Mouse (Mus musculus) embryonic facial prominence, embryonic 11.5 days (tissue): Measurements from ENCODE around the gene Dcun1d1. TPM values are rescaled to one million over a fixed set of nuclear protein-coding genes. Genes with fewer than 3 reads are reported as not detected.

Source experiments
- ATAC-seq: fragments of 200-750 bp; cut with Nextera tagmentation; replicated peaks from 2 replicates; pipeline ENCODE4 v1.8.0; 2017; ENCODE audit warnings: low read depth; ENCODE audit not compliant: insufficient number of reproducible peaks, low FRiP score, low TSS enrichment
- DNase-seq: peaks from one replicate; pipeline ENCODE4 v3.0.0-alpha.2; 2015; ENCODE audit warnings: low spot score
- H3K27ac ChIP-seq: fragments of 300-500 bp; sonication (generic); replicated peaks from 2 replicates; pipeline ENCODE4 v1.5.1; 2014; ENCODE audit warnings: mild to moderate bottlenecking, low read depth, low read length, control low read depth
- H3K27me3 ChIP-seq: fragments of 300-500 bp; sonication (generic); 2 replicates; pipeline ENCODE4 v1.6.1; 2014; ENCODE audit warnings: mild to moderate bottlenecking, low read length, moderate library complexity, mixed read lengths; ENCODE audit not compliant: control insufficient read depth, insufficient read depth
- H3K36me3 ChIP-seq: fragments of 300-500 bp; sonication (generic); replicated peaks from 2 replicates; pipeline ENCODE4 v1.6.1; 2014; ENCODE audit warnings: low read depth, mild to moderate bottlenecking, low read length, moderate library complexity, mixed read lengths; ENCODE audit not compliant: control insufficient read depth, insufficient read depth
- H3K4me1 ChIP-seq: fragments of 300-500 bp; sonication (generic); 2 replicates; pipeline ENCODE4 v1.6.1; 2014; ENCODE audit warnings: low read length, mixed read lengths; ENCODE audit not compliant: control insufficient read depth, insufficient read depth
- H3K4me2 ChIP-seq: fragments of 300-500 bp; sonication (generic); 2 replicates; pipeline ENCODE4 v1.6.1; 2014; ENCODE audit warnings: low read depth, mild to moderate bottlenecking, control low read depth, low read length, moderate library complexity
- H3K4me3 ChIP-seq: fragments of 300-500 bp; sonication (generic); 2 replicates; pipeline ENCODE4 v1.5.1; 2014; ENCODE audit warnings: low read depth, low read length, control low read depth
- H3K9ac ChIP-seq: fragments of 300-500 bp; sonication (generic); replicated peaks from 2 replicates; pipeline ENCODE4 v1.6.1; 2014; ENCODE audit warnings: mild to moderate bottlenecking, control low read depth, low read length
- H3K9me3 ChIP-seq: fragments of 300-500 bp; sonication (generic); replicated peaks from 2 replicates; pipeline ENCODE4 v1.6.1; 2016; ENCODE audit warnings: mild to moderate bottlenecking, low read length, inconsistent platforms, mixed read lengths; ENCODE audit not compliant: control insufficient read depth
- WGBS: fragments of 180-500 bp; shearing (Covaris S2); extraction: QIAGEN DNeasy Blood & Tissue Kit; methylation state at CpG from one replicate; pipeline ENCODE4 v1.1.7; 2014; 5-methylcytosine and 5-hydroxymethylcytosine counted together
- polyA plus RNA-seq: library from polyadenylated mRNA; unstranded; fragments of >200 nt; fragmentation: Nextera tagmentation; extraction: Ambion mirVana; gene quantifications from 2 replicates; pipeline ENCODE4 v1.2.1, GENCODE M21; 2014

Gene Dcun1d1
- polyA plus RNA-seq, 1 experiment from 2014 or later = 119 TPM

DNA sequence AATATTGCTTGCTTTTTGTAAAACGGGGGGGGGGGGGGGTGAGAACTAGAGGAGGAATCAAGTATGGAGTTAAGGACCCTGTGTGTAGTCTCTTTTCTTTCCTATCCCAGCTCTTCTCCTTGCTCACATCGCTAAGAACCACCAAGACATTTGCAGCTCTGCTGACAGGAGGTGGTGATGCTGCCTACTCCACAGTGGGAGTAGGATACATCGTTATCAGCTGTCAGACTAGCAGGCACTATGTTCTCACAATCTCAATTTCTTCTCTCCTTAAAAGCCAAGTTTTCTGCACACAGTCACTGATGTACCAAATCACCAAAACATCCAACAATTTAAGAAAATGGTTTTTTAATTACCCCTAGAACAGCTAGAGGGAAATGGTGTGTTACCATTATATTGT, 7.8 kb downstream of the Dcun1d1 start:
- H3K27me3 ChIP-seq = no peaks in the 10 kb centered on the region
- no peak for ATAC-seq
- H3K36me3 ChIP-seq = no peaks in the 10 kb centered on the region
- H3K4me1 ChIP-seq = no peaks in the 10 kb centered on the region
- no peaks in the 10 kb centered on the region for H3K9me3 ChIP-seq
- 75% methylated on average over 3 of the region's 3 CpGs for WGBS
- H3K4me3 ChIP-seq = no peak overlapping the region
- no peak overlapping the region for H3K9ac ChIP-seq
- no peak overlapping the region for H3K27ac ChIP-seq
- no peak for DNase-seq
- no peak overlapping the region for H3K4me2 ChIP-seq

DNA sequence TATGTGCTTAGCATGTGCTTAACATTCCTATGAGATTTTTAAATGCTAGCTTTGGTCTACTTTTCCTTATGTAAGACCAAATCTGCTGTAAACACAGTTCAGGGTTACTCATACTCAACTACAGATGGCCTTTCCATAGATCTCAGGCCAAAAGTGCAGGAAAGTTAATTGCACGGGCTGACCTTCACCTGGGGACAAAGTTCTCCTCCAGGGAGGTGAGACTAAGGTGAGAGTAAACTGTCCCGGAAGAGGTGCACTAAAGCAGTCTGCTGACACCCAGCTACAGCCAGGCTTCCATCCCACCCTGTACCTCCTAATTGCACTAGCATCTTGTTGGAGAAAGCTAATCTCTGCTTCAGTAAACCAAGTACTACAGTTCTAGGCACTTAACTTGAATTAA, 11.4 kb downstream of the Dcun1d1 start:
- Histone ChIP-seq H3K27me3 (no peaks in the 10 kb centered on the region), H3K4me2 (no peak overlapping the region), H3K4me1 (no peaks in the 10 kb centered on the region), H3K9ac (no peak overlapping the region), H3K27ac (no peak overlapping the region), H3K9me3 (no peaks in the 10 kb centered on the region), H3K36me3 (no peaks in the 10 kb centered on the region), H3K4me3 (no peak overlapping the region)
- 79% methylated on average over 2 of the region's 2 CpGs for WGBS
- ATAC-seq (no peak), DNase-seq (no peak)

DNA sequence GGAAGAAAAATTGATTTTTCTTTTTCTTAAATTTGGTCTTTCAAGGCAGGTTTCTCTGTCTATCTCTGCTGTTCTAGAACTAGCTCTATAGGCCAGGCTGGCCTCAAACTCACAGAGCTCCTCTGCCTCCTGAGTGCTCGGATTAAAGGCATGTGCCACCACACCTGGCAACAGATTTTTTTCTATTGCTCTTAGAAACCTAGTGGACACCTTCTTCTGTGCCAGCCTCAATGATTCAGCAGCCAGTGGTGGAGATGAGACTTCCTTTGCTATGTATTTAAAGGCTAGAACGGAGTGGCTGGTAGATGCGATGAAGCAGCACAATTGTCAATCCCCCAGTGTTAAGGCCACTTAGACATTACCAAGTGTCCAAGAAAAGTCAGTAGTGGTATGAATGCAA, 13.2 kb downstream of the Dcun1d1 start:
- WGBS = 85% methylated on average over 3 of the region's 3 CpGs
- H3K4me3 ChIP-seq = no peak overlapping the region
- no peak overlapping the region for H3K4me2 ChIP-seq
- no peak for DNase-seq
- no peak overlapping the region for H3K9ac ChIP-seq
- no peaks in the 10 kb centered on the region for H3K27me3 ChIP-seq
- no peaks in the 10 kb centered on the region for H3K4me1 ChIP-seq
- H3K36me3 ChIP-seq = no peaks in the 10 kb centered on the region
- H3K27ac ChIP-seq = no peak overlapping the region
- ATAC-seq = no peak
- H3K9me3 ChIP-seq = no peaks in the 10 kb centered on the region

DNA sequence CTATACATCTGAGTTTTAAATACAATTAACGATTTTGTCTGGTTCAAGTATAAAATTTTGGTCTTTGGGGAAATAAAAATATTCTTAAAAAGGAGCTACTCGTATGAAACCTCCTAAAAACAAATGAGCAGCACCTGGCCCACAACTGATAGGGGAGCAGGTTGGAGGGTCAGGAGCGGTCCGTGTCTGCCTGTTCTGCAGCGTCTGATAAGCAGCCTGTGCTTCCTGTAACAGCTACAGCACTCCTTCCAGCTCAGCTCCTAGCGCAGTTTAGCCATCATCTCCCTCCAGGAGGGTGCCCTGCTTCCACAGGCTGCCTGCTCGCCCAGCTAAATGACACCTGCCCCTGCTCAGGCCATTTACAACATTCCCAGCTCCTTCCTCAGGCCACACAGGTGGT, 13.8 kb downstream of the Dcun1d1 start:
- no peaks in the 10 kb centered on the region for H3K36me3 ChIP-seq
- no peak overlapping the region for H3K4me3 ChIP-seq
- H3K4me2 ChIP-seq = no peak overlapping the region
- no peaks in the 10 kb centered on the region for H3K27me3 ChIP-seq
- 70% methylated on average over 7 of the region's 7 CpGs for WGBS
- no peak for DNase-seq
- no peak overlapping the region for H3K9ac ChIP-seq
- no peak overlapping the region for H3K27ac ChIP-seq
- no peaks in the 10 kb centered on the region for H3K9me3 ChIP-seq
- H3K4me1 ChIP-seq = no peaks in the 10 kb centered on the region
- no peak for ATAC-seq

DNA sequence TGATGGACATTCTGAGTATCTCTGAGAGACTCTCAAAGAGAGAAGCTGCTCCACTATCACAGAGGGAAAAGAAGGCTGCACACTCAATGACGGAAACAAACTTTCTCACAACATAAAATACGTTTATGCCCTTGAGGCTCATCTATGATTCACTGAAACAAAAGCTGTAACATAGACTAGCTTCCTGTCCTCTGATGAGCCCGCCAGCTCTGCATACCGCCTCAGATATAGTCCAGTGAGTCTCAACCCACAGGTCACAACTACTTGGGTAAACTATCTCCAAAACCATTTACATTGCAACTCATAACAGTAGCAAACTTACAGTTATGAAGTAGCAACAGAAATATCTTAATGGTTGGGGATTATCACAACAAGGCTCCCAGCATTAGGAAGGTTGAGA, 14.7 kb downstream of the Dcun1d1 start:
- ATAC-seq (no peak), DNase-seq (no peak)
- Histone ChIP-seq H3K27me3 (no peaks in the 10 kb centered on the region), H3K4me3 (no peak overlapping the region), H3K36me3 (no peaks in the 10 kb centered on the region; the same call in 1 of the 2 replicates), H3K9ac (no peak overlapping the region), H3K9me3 (no peaks in the 10 kb centered on the region), H3K27ac (no peak overlapping the region), H3K4me1 (no peaks in the 10 kb centered on the region), H3K4me2 (no peak overlapping the region)
- WGBS = 77% methylated on average over 4 of the region's 4 CpGs

DNA sequence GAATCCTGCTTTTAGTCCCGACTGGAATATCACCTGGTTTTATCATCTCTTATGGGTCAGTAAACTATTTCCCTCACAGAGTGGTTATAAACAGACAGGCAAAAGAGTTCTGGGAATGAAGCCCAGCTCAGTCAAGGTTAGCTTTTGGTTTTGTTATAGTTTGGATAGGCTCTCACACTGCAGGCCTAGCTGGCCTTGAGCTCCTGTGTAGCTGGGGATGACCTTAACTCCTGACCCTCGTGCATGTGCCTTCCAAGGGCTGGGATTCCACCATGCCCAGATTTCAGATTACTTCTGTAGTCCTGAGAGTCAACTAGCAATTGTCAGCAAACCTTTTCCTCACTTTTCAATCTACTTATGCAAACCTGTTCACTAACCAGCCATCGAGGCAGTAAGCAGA, 19.0 kb downstream of the Dcun1d1 start:
- no peaks in the 10 kb centered on the region for H3K27me3 ChIP-seq
- no peak for ATAC-seq
- H3K4me2 ChIP-seq = no peak overlapping the region
- no peaks in the 10 kb centered on the region; the same call in 1 of the 2 replicates for H3K36me3 ChIP-seq
- no peak overlapping the region for H3K27ac ChIP-seq
- H3K4me3 ChIP-seq = no peak overlapping the region
- H3K9ac ChIP-seq = no peak overlapping the region
- H3K9me3 ChIP-seq = no peaks in the 10 kb centered on the region
- WGBS = 93% methylated on average over 3 of the region's 3 CpGs
- no peaks in the 10 kb centered on the region for H3K4me1 ChIP-seq
- no peak for DNase-seq

DNA sequence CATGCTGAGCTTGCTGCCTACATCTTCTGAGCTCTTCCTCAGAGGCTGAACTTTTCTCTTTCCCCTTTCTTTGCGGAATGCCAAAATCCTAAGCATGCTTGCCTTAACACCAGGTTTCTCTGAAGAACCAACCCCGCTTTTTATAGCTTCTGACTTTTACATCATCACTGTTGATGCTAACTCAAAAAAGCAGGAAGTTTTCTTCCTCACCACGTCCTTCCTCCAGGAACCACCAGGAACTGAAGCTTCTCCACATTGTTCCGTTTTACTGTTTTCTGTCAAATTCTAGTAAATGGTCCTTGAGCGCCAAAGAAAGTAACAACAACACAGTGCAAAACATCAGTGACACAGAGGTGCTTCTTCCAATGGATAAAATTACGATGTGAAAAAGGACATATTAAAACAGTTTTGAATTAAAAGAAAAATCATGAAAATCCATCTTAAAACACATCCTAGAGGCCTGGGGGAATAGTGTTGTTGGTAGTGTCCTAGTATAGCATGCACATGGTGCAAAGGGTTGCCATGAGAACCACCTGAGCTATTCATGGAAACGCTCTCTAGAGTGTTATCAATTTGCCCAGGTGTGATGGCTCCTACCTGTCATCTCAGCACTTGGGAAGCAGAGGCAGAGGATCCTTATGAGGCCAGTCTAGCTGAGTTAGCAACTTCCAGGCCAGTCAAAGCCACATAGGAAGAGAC, 28.1 kb downstream of the Dcun1d1 start:
- H3K4me2 ChIP-seq = no peak overlapping the region
- no peaks in the 10 kb centered on the region for H3K27me3 ChIP-seq
- ATAC-seq = no peak
- H3K4me1 ChIP-seq = no peaks in the 10 kb centered on the region
- no peak overlapping the region for H3K27ac ChIP-seq
- DNase-seq = no peak
- 95% methylated on average over 7 of the region's 7 CpGs for WGBS
- H3K9ac ChIP-seq = no peak overlapping the region
- H3K36me3 ChIP-seq = no peaks in the 10 kb centered on the region
- no peak overlapping the region for H3K4me3 ChIP-seq
- no peaks in the 10 kb centered on the region for H3K9me3 ChIP-seq

DNA sequence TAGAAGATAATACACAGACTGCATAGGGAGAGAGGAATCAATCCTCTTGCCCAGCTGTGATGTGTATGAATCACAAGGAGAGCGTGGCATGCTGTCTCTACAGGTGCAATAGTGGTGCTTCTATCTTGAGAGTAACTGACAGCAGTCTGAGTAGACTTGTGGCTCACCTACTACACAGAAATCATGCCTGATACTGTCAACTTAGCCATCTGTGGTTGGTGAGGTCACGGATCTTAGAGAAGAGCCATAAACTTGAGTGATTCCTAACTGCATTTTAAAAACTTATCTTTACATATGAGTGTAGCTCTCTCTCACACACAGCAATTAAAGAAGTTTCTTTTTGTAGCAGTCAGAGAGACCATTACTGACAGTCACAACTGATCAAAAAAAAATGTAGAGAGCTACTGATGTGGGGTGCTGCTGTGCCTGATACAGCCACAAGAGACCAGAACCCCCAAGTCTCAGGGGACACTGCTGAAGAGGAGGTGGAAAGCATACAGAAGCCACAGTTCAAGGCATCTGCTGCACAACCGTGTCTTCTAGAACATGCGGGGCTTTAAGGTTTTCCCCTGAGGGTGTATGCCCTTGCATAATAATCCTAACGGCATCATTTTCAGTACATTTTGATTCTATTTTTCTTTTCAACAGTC, 36.6 kb downstream of the Dcun1d1 start:
- Histone ChIP-seq H3K36me3 (no peaks in the 10 kb centered on the region; the same call in 1 of the 2 replicates), H3K9me3 (no peaks in the 10 kb centered on the region), H3K27ac (no peak overlapping the region), H3K27me3 (no peaks in the 10 kb centered on the region), H3K4me1 (no peaks in the 10 kb centered on the region), H3K9ac (no peak overlapping the region), H3K4me2 (no peak overlapping the region), H3K4me3 (no peak overlapping the region)
- 95% methylated on average over 5 of the region's 5 CpGs for WGBS
- ATAC-seq (no peak), DNase-seq (no peak)
